ENCODE assay signal across 24 mouse cellular contexts in genomic region chr2:150655290-150655689, GRCm38 (mm10). TPM values are rescaled to one million over a fixed set of nuclear protein-coding genes. Genes with fewer than 3 reads are reported as not detected.
A peak's percentile ranks its signal among the peaks of the same experiment; 100 is the strongest.
DNase-seq lines count a peak whose midpoint lies in the region; TF ChIP-seq lines count a peak whose summit lies in the region.
"Had no signal": no experiment of that assay in that cellular context is flagged by ENCODE, and none has a peak within 500 bp of the region (broad histone marks: within the 10 kb centered on the region; RNA-seq: fewer than 3 reads in every experiment).

No protein-coding gene starts in this region.

- WGBS in heart, adult 2 months, result 37% methylated on average over 6 of the region's 6 CpGs

- no peak for TF ChIP-seq POLR2A in heart, adult 2 months (IDR thresholded peaks at IDR 0.05; ENCODE audit: insufficient read depth, low read depth, low read length)

- peak overlapping the region; percentile 85 for H3K27ac ChIP-seq in heart, adult 2 months
- H3K27ac ChIP-seq: embryonic facial prominence, embryonic 12.5 days; heart, embryonic 15.5 days; hindbrain, embryonic 15.5 days had no signal

- H3K9ac ChIP-seq in heart, adult 2 months (ENCODE audit: low read depth, low read length), result no peak overlapping the region
- H3K9ac ChIP-seq: embryonic facial prominence, embryonic 12.5 days; forebrain, embryonic 15.5 days; heart, embryonic 15.5 days; hindbrain, embryonic 15.5 days had no signal

- H3K36me3 ChIP-seq in heart, adult 2 months (ENCODE audit: control insufficient read depth, insufficient read depth, low read length), result peaks cover 20% of the 10 kb centered on the region
- H3K36me3 ChIP-seq in splenic B cell, adult 2 months (ENCODE audit: control insufficient read depth, insufficient read depth, low read length, poor library complexity, severe bottlenecking), result peaks cover 2% of the 10 kb centered on the region; the same call in 1 of the 2 replicates
- H3K36me3 ChIP-seq: embryonic facial prominence, embryonic 12.5 days; heart, embryonic 15.5 days; hindbrain, embryonic 15.5 days had no signal

- H3K27me3 ChIP-seq in heart, adult 2 months (ENCODE audit: control insufficient read depth, insufficient read depth, low read length), result no peaks in the 10 kb centered on the region
- no peaks in the 10 kb centered on the region for H3K27me3 ChIP-seq in splenic B cell, adult 2 months (ENCODE audit: control insufficient read depth, insufficient read depth, low read length, poor library complexity, severe bottlenecking)
- H3K27me3 ChIP-seq: embryonic facial prominence, embryonic 12.5 days; forebrain, embryonic 15.5 days; heart, embryonic 15.5 days; hindbrain, embryonic 15.5 days had no signal

- no peak for TF ChIP-seq EP300 in heart, adult 2 months (IDR thresholded peaks at IDR 0.05; ENCODE audit: insufficient read depth, low read depth, low read length)

- H3K4me3 ChIP-seq in heart, adult 2 months, result no peak overlapping the region
- H3K4me3 ChIP-seq: embryonic facial prominence, embryonic 12.5 days; forebrain, embryonic 15.5 days; heart, embryonic 15.5 days; hindbrain, embryonic 15.5 days had no signal

- TF ChIP-seq CTCF in heart, adult 2 months (IDR thresholded peaks at IDR 0.05), result no peak

- DNase-seq in gastrocnemius, adult 18-20 months (ENCODE audit: low spot score), result peak; percentile 34
- DNase-seq in gastrocnemius, postnatal 25 days, result no peak
- DNase-seq in heart, adult 2 months, result peak in 1 of 2 experiments; percentile 40
- no peak for DNase-seq in heart, postnatal 10 days
- DNase-seq in lung, postnatal 25 days (ENCODE audit: low spot score), result peak; percentile 54
- no peak for DNase-seq in lung, postnatal 10 days
- peak; percentile 47 for DNase-seq in splenic B cell, adult 2 months (ENCODE audit: low read depth, low spot score)
- DNase-seq in layer of hippocampus, adult 9-10 months (ENCODE audit: low spot score), result no peak
- DNase-seq: adrenal gland, postnatal 10 days; B cell, adult 2 months; cerebellum, adult 11 months; cerebellum, adult 8-10 months; cerebellum, postnatal 14 days; gastrocnemius, postnatal 36 days; heart, postnatal 36 days had no signal

- peaks cover 9% of the 10 kb centered on the region for H3K4me1 ChIP-seq in heart, adult 2 months (ENCODE audit: control insufficient read depth, insufficient read depth, low read length)

- H3K79me2 ChIP-seq in heart, adult 2 months (replicated peaks; ENCODE audit: control insufficient read depth, insufficient read depth, low read length), result peaks cover 1% of the 10 kb centered on the region; the same call in 1 of the 2 replicates

- intact Hi-C loops in heart, adult 2 months (cut with DNase I), result no loop called here
- intact Hi-C loops in heart, postnatal 10 days (cut with DNase I), result no loop called here

RNA-seq across cellular contexts. Expression of gene Acss1, which starts 13.0 kb away (rescaled TPM):
- 10 to 100 TPM; 19.9 to 26.2 TPM for total RNA-seq in gastrocnemius, adult 18-20 months (2021)
- total RNA-seq in gastrocnemius, postnatal 25 days (2021), result 10 to 100 TPM in 1 of 2 experiments, 1 to 10 TPM in 1; 6.8 to 16.6 TPM
- 100 to 1,000 TPM; 256 to 332 TPM for total RNA-seq in heart, adult 2 months (2021)
- 301 and 494 TPM in 2 replicates for polyA plus RNA-seq in heart, adult 2 months (2012; rRNA removed)
- total RNA-seq in heart, postnatal 10 days (2021), result 10 to 100 TPM; 66.8 to 68.2 TPM

RNA-seq across cellular contexts. Expression of gene Vsx1, which starts 33.9 kb away (rescaled TPM):
- not detected for total RNA-seq in gastrocnemius, adult 18-20 months (2021)
- not detected for total RNA-seq in gastrocnemius, postnatal 25 days (2021)
- total RNA-seq in heart, adult 2 months (2021), result under 1 TPM; 0.10 to 0.14 TPM
- polyA plus RNA-seq in heart, adult 2 months (2012; rRNA removed), result not detected in 2 replicates
- not detected for total RNA-seq in heart, postnatal 10 days (2021)
- total RNA-seq: adrenal gland, postnatal 10 days; adrenal gland, postnatal 4 days; common myeloid progenitor, adult 5-6 weeks; gastrocnemius, postnatal 36 days; heart, postnatal 36 days had no signal
- polyA plus RNA-seq: CD4-positive, CD25-positive, alpha-beta regulatory T cell, adult 4 months; embryonic facial prominence, embryonic 12.5 days; forebrain, embryonic 15.5 days; G1E; heart, embryonic 11.5 days; heart, embryonic 15.5 days had no signal

RNA-seq across cellular contexts. Expression of gene Apmap, which starts 46.9 kb away (rescaled TPM):
- 10 to 100 TPM; 19.3 to 20.4 TPM for total RNA-seq in gastrocnemius, adult 18-20 months (2021)
- 10 to 100 TPM; 17.9 to 22.3 TPM for total RNA-seq in gastrocnemius, postnatal 25 days (2021)
- total RNA-seq in heart, adult 2 months (2021), result 10 to 100 TPM; 52.6 to 56.9 TPM
- polyA plus RNA-seq in heart, adult 2 months (2012; rRNA removed), result 37.5 and 59.4 TPM in 2 replicates
- 10 to 100 TPM; 45.6 to 62.8 TPM for total RNA-seq in heart, postnatal 10 days (2021)

Comparison
In these comparisons a context has a peak if more than half of its experiments do, and no peak if none do; other contexts are left out.
1. DNase-seq: peak in gastrocnemius, adult 18-20 months (single experiment), lung, postnatal 25 days (single experiment) and splenic B cell, adult 2 months (single experiment); none in gastrocnemius, postnatal 25 days (single experiment), heart, postnatal 10 days (0 of 2), lung, postnatal 10 days (single experiment) and layer of hippocampus, adult 9-10 months (single experiment).